Mouse (Mus musculus): ENCODE data around the gene Suds3. TPM values are rescaled to one million over a fixed set of nuclear protein-coding genes. Genes with fewer than 3 reads are reported as not detected.
A peak's percentile ranks its signal among the peaks of the same experiment; 100 is the strongest.

Suds3 gene
- total and polyA plus RNA-seq, 3 experiments: 67.8 to 102 TPM; not detected in 1

DNA sequence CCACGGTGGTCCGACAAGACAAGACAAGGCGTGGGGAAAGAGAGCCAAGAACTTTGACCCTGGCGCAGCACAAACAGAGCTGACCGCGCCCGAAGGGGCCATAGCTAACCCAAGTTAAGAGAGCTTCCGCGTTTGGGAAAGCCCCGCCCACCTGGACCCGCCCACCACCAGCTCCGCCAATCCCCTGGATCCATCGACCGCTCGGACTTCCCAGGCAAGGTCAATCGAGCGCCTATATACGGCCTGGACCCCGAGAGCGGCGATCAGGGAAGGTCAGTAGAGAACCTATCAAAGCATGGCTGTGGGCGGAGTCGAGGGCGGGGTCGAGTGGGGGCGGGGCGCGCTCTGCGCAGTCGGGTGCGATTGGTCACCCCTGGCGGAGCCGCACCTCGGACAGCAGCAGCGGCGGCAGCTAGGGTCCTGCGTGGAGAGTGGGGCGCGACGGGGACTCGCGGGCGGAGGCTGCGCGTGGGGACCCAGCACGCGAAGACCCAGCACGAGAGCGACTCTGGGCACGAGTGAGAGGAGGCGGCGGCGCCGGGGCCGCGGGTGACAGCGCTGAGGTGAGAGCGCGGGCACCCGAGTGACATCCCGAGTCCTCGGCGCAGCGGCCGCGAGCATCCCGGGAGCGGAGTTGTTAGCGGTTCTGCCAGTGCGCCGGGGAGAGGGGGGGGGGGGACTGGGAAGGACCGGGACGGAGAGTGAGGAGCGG is 4.0 kb upstream of the Suds3 start, which contains the start of gene Taok3:
Gene Taok3, plus strand, starts transcription at position 353 of the 712 bp plus-strand sequence.
- H3K27ac ChIP-seq (ENCODE audit: control insufficient read depth, low read depth, low read length): peak within 1 kb of the TSS; percentile 79
- TF ChIP-seq POLR2A (IDR thresholded peaks at IDR 0.05; ENCODE audit: control insufficient read depth in 1 of 2, insufficient read depth in 1 of 2, low read depth in 1 of 2, low read length in 2 of 2, poor library complexity in 1 of 2) (peak; percentile 58 to 92; a peak in 3 of 4 replicates), MAZ (IDR thresholded peaks at IDR 0.05; ENCODE audit: low read depth, low read length) (peak; percentile 82; the same call in 1 of the 2 replicates), HCFC1 (IDR thresholded peaks at IDR 0.05; ENCODE audit: low read depth, low read length) (peak; percentile 94), SIN3A (IDR thresholded peaks at IDR 0.05; ENCODE audit: low read length) (peak; percentile 98), NELFE (IDR thresholded peaks at IDR 0.05; ENCODE audit: low read depth, low read length) (peak; percentile 81), MEF2A (IDR thresholded peaks at IDR 0.05; ENCODE audit: extremely low read depth, insufficient replicate concordance, low read depth, low read length, poor library complexity, severe bottlenecking) (0 out of 2 replicates have a peak, but pooled peaks have one; percentile 22), NRF1 (IDR thresholded peaks at IDR 0.05; ENCODE audit: insufficient read depth, low read depth, low read length, poor library complexity, severe bottlenecking) (peak; percentile 39; the same call in 1 of the 2 replicates), POLR2AphosphoS2 (IDR thresholded peaks at IDR 0.05; ENCODE audit: low read length) (no peak; the same call in 1 of the 2 replicates), ZMIZ1 (IDR thresholded peaks at IDR 0.05; ENCODE audit: low read depth, low read length) (peak; percentile 83; the same call in 1 of the 2 replicates), UBTF (IDR thresholded peaks at IDR 0.05; ENCODE audit: borderline replicate concordance, insufficient read depth, low read depth, low read length) (0 out of 2 replicates have a peak, but pooled peaks have one; percentile 32), ZC3H11A (IDR thresholded peaks at IDR 0.05; ENCODE audit: low read depth, low read length) (no peak), BHLHE40 (IDR thresholded peaks at IDR 0.05; ENCODE audit: borderline replicate concordance, low read depth, low read length) (no peak), JUND (IDR thresholded peaks at IDR 0.05; ENCODE audit: low read depth, low read length) (no peak), TBP (IDR thresholded peaks at IDR 0.05; ENCODE audit: low read depth, low read length) (peak; percentile 86), TCF12 (IDR thresholded peaks at IDR 0.05; ENCODE audit: low read depth, low read length) (peak; percentile 68; the same call in 1 of the 2 replicates), ELF1 (IDR thresholded peaks at IDR 0.05; ENCODE audit: low read depth, low read length) (peak; percentile 98), ZKSCAN1 (IDR thresholded peaks at IDR 0.05; ENCODE audit: low read depth, low read length) (no peak), MXI1 (IDR thresholded peaks at IDR 0.05; ENCODE audit: low read depth, low read length) (peak; percentile 82; the same call in 1 of the 2 replicates)

More for the DNA sequence above, 4.0 kb upstream of the Suds3 start, which contains the start of gene Taok3:
- Histone ChIP-seq H3K4me3 (ENCODE audit: control insufficient read depth in 1 of 2, insufficient read depth in 1 of 2, low read depth in 2 of 2, low read length in 2 of 2) (peak within 1 kb of the TSS; percentile 96 to 99), H3K27me3 (ENCODE audit: control insufficient read depth in 1 of 2, insufficient read depth in 2 of 2, low read length in 2 of 2) (no peaks in the 10 kb centered on the region), H3K79me2 (ENCODE audit: control insufficient read depth, insufficient read depth, low read length, poor library complexity) (peaks cover 26% of the 10 kb centered on the region), H3K36me3 (ENCODE audit: control insufficient read depth in 1 of 2, insufficient read depth in 2 of 2, low read length in 2 of 2) (peaks cover 0 to 33% of the 10 kb centered on the region in 2 experiments; a peak in 2 of 4 replicates), H3K9ac (ENCODE audit: control insufficient read depth, low read depth, low read length, poor library complexity, severe bottlenecking) (peak within 1 kb of the TSS; percentile 90), H3K4me1 (ENCODE audit: control insufficient read depth in 1 of 2, insufficient read depth in 2 of 2, low read length in 2 of 2) (peaks cover 10 to 29% of the 10 kb centered on the region in 2 experiments), H3K9me3 (replicated peaks; ENCODE audit: insufficient read depth, low read length) (no peaks in the 10 kb centered on the region)
- DNase-seq (ENCODE audit: low read depth, low spot score): peak; percentile 99

Measured in MEL (cell line).